Mouse (Mus musculus) MEL (cell line): ENCODE measurements around the gene Rnaseh2c. TPM values are rescaled to one million over a fixed set of nuclear protein-coding genes. Genes with fewer than 3 reads are reported as not detected.

Source experiments
- DNase-seq: peaks from one replicate; pipeline ENCODE4 v3.0.0; 2011; ENCODE audit warnings: low read depth, low spot score
- H3K27ac ChIP-seq: 2 replicates; pipeline ENCODE4 v1.5.1; 2012; ENCODE audit warnings: low read depth, mild to moderate bottlenecking, control low read depth, low read length, moderate library complexity; ENCODE audit not compliant: control insufficient read depth
- H3K27me3 ChIP-seq, 2 experiments: fragments of 150-350 bp in 1 of 2; sonication (generic) in 1 of 2; 2 replicates each; pipeline ENCODE4 v1.6.1; 2012; ENCODE audit warnings: low read length in 2 of 2, mild to moderate bottlenecking in 2 of 2, improper control_type of control experiment in 1 of 2, moderate library complexity in 1 of 2; ENCODE audit not compliant: insufficient read depth in 2 of 2, control insufficient read depth in 1 of 2
- H3K36me3 ChIP-seq, 2 experiments: 2 replicates each; pipeline ENCODE4 v1.6.1; 2012 to 2014; ENCODE audit warnings: low read length in 2 of 2, improper control_type of control experiment in 1 of 2, inconsistent platforms in 1 of 2, mild to moderate bottlenecking in 1 of 2; ENCODE audit not compliant: insufficient read depth in 2 of 2, control insufficient read depth in 1 of 2
- H3K4me1 ChIP-seq, 2 experiments: fragments of 150-350 bp in 1 of 2; sonication (generic) in 1 of 2; 2 replicates each; pipeline ENCODE4 v1.6.1; 2012; ENCODE audit warnings: low read length in 2 of 2, improper control_type of control experiment in 1 of 2, mild to moderate bottlenecking in 1 of 2; ENCODE audit not compliant: insufficient read depth in 2 of 2, control insufficient read depth in 1 of 2
- H3K4me3 ChIP-seq, 2 experiments: fragments of 150-350 bp in 1 of 2; sonication (generic) in 1 of 2; 2 replicates each; pipeline ENCODE4 v1.5.1; 2012; ENCODE audit warnings: low read depth in 2 of 2, low read length in 2 of 2, mild to moderate bottlenecking in 2 of 2, moderate library complexity in 2 of 2, control low read depth in 1 of 2, improper control_type of control experiment in 1 of 2; ENCODE audit not compliant: control insufficient read depth in 1 of 2, insufficient read depth in 1 of 2
- H3K79me2 ChIP-seq: 2 replicates; pipeline ENCODE4 v1.6.1; 2012; ENCODE audit warnings: mild to moderate bottlenecking, low read length, moderate library complexity; ENCODE audit not compliant: control insufficient read depth, poor library complexity, insufficient read depth
- H3K9ac ChIP-seq: 2 replicates; pipeline ENCODE4 v1.6.1; 2012; ENCODE audit warnings: low read depth, mild to moderate bottlenecking, control low read depth, low read length, moderate library complexity; ENCODE audit not compliant: control insufficient read depth, poor library complexity, severe bottlenecking
- H3K9me3 ChIP-seq: fragments of 150-350 bp; sonication (generic); replicated peaks from 2 replicates; pipeline ENCODE4 v1.6.1; 2012; ENCODE audit warnings: mild to moderate bottlenecking, low read length, improper control_type of control experiment, moderate library complexity; ENCODE audit not compliant: insufficient read depth
- E2F4 ChIP-seq: IDR thresholded peaks from 2 replicates; pipeline ENCODE4 v1.6.1; 2011; ENCODE audit warnings: low read depth, low read length, improper control_type of control experiment, borderline replicate concordance
- ELF1 ChIP-seq: IDR thresholded peaks from 2 replicates; pipeline ENCODE4 v1.6.1; 2014; ENCODE audit warnings: low read depth, mild to moderate bottlenecking, inconsistent platforms, low read length, improper control_type of control experiment, moderate library complexity
- EP300 ChIP-seq, 2 experiments: IDR thresholded peaks; 2 replicates each; pipeline ENCODE4 v1.6.1; 2011; ENCODE audit warnings: improper control_type of control experiment in 2 of 2, low read length in 2 of 2, low read depth in 1 of 2, mild to moderate bottlenecking in 1 of 2
- ETS1 ChIP-seq: IDR thresholded peaks from 2 replicates; pipeline ENCODE4 v1.6.1; 2012; ENCODE audit warnings: low read depth, mild to moderate bottlenecking, inconsistent platforms, low read length, improper control_type of control experiment, moderate library complexity
- GABPA ChIP-seq: IDR thresholded peaks from 2 replicates; pipeline ENCODE4 v1.6.1; 2012; ENCODE audit warnings: low read depth, mild to moderate bottlenecking, inconsistent platforms, low read length, improper control_type of control experiment, moderate library complexity
- GATA1 ChIP-seq: IDR thresholded peaks from 2 replicates; pipeline ENCODE4 v1.6.1; 2011; ENCODE audit warnings: low read depth, low read length, improper control_type of control experiment
- JUND ChIP-seq: IDR thresholded peaks from 2 replicates; pipeline ENCODE4 v1.6.1; 2011; ENCODE audit warnings: low read depth, mild to moderate bottlenecking, improper control_type of control experiment, low read length
- KAT2A ChIP-seq: conservative IDR thresholded peaks from 2 replicates; pipeline ENCODE4 v1.6.1; 2012; ENCODE audit warnings: low read depth, low read length, improper control_type of control experiment, inconsistent platforms
- MAZ ChIP-seq: IDR thresholded peaks from 2 replicates; pipeline ENCODE4 v1.6.1; 2012; ENCODE audit warnings: low read depth, mild to moderate bottlenecking, inconsistent platforms, low read length, improper control_type of control experiment
- MEF2A ChIP-seq: IDR thresholded peaks from 2 replicates; pipeline ENCODE4 v1.6.1; 2014; ENCODE audit warnings: low read depth, mild to moderate bottlenecking, inconsistent platforms, low read length, improper control_type of control experiment; ENCODE audit not compliant: poor library complexity, insufficient replicate concordance, severe bottlenecking; ENCODE audit errors: extremely low read depth
- MYB ChIP-seq: IDR thresholded peaks from 2 replicates; pipeline ENCODE4 v1.6.1; 2011; ENCODE audit warnings: mild to moderate bottlenecking, low read depth, low read length, improper control_type of control experiment
- MYC ChIP-seq: IDR thresholded peaks from 2 replicates; pipeline ENCODE4 v1.6.1; 2011; ENCODE audit warnings: low read depth, mild to moderate bottlenecking, low read length, improper control_type of control experiment, moderate library complexity
- NELFE ChIP-seq: IDR thresholded peaks from 2 replicates; pipeline ENCODE4 v1.6.1; 2011; ENCODE audit warnings: low read depth, low read length, improper control_type of control experiment
- NRF1 ChIP-seq: IDR thresholded peaks from 2 replicates; pipeline ENCODE4 v1.6.1; 2014; ENCODE audit warnings: low read depth, mild to moderate bottlenecking, inconsistent platforms, low read length, improper control_type of control experiment, moderate library complexity; ENCODE audit not compliant: poor library complexity, insufficient read depth, severe bottlenecking
- POLR2A ChIP-seq, 2 experiments: IDR thresholded peaks; 2 replicates each; pipeline ENCODE4 v1.6.1; 2011 to 2012; ENCODE audit warnings: low read length in 2 of 2, mild to moderate bottlenecking in 2 of 2, control low read depth in 1 of 2, improper control_type of control experiment in 1 of 2, low read depth in 1 of 2, moderate library complexity in 1 of 2; ENCODE audit not compliant: control insufficient read depth in 1 of 2, insufficient read depth in 1 of 2, poor library complexity in 1 of 2
- POLR2AphosphoS2 ChIP-seq: IDR thresholded peaks from 2 replicates; pipeline ENCODE4 v1.6.1; 2011; ENCODE audit warnings: low read length, improper control_type of control experiment
- POLR2AphosphoS5 ChIP-seq: IDR thresholded peaks from 2 replicates; pipeline ENCODE4 v1.6.1; 2012; ENCODE audit warnings: low read depth, borderline replicate concordance, mild to moderate bottlenecking, inconsistent platforms, low read length, moderate library complexity, mixed read lengths
- RAD21 ChIP-seq: IDR thresholded peaks from 2 replicates; pipeline ENCODE4 v1.6.1; 2011; ENCODE audit warnings: mild to moderate bottlenecking, low read depth, low read length, improper control_type of control experiment
- RCOR1 ChIP-seq: IDR thresholded peaks from 2 replicates; pipeline ENCODE4 v1.6.1; 2012; ENCODE audit warnings: low read depth, mild to moderate bottlenecking, inconsistent platforms, low read length, improper control_type of control experiment
- SIN3A ChIP-seq: IDR thresholded peaks from 2 replicates; pipeline ENCODE4 v1.6.1; 2012; ENCODE audit warnings: low read length, improper control_type of control experiment, inconsistent platforms
- UBTF ChIP-seq: IDR thresholded peaks from 2 replicates; pipeline ENCODE4 v1.6.1; 2012; ENCODE audit warnings: low read depth, mild to moderate bottlenecking, inconsistent platforms, low read length, improper control_type of control experiment, moderate library complexity, borderline replicate concordance; ENCODE audit not compliant: insufficient read depth
- USF1 ChIP-seq: IDR thresholded peaks from 2 replicates; pipeline ENCODE4 v1.6.1; 2014; ENCODE audit warnings: low read depth, mild to moderate bottlenecking, inconsistent platforms, low read length, improper control_type of control experiment, moderate library complexity
- USF2 ChIP-seq, 2 experiments: IDR thresholded peaks; 2 replicates each; pipeline ENCODE4 v1.6.1; 2011 to 2012; ENCODE audit warnings: improper control_type of control experiment in 2 of 2, low read length in 2 of 2, borderline replicate concordance in 1 of 2, inconsistent platforms in 1 of 2, low read depth in 1 of 2, mild to moderate bottlenecking in 1 of 2; ENCODE audit not compliant: insufficient read depth in 1 of 2
- ZKSCAN1 ChIP-seq: IDR thresholded peaks from 2 replicates; pipeline ENCODE4 v1.6.1; 2012; ENCODE audit warnings: low read depth, mild to moderate bottlenecking, inconsistent platforms, low read length, improper control_type of control experiment, moderate library complexity
- ZMIZ1 ChIP-seq: IDR thresholded peaks from 2 replicates; pipeline ENCODE4 v1.6.1; 2012; ENCODE audit warnings: low read depth, mild to moderate bottlenecking, inconsistent platforms, low read length, improper control_type of control experiment, moderate library complexity
- ZNF384 ChIP-seq: IDR thresholded peaks from 2 replicates; pipeline ENCODE4 v1.6.1; 2012; ENCODE audit warnings: low read depth, mild to moderate bottlenecking, inconsistent platforms, low read length, improper control_type of control experiment
- polyA plus RNA-seq, 2 experiments: library from polyadenylated mRNA; stranded (reverse) in 1 of 2; unstranded in 1 of 2; fragments of >175 nt in 1 of 2; fragments of >200 nt in 1 of 2; gene quantifications; 2 replicates each; pipeline versions ENCODE4 v1.2.1 to v1.2.4; 2012; ENCODE audit warnings: low replicate concordance in 2 of 2, low read depth in 1 of 2; ENCODE audit not compliant: insufficient read length in 2 of 2, insufficient read depth in 1 of 2, missing spikeins in 1 of 2
- total RNA-seq: library from RNA; depleted of rRNA; stranded (reverse); fragments of 300-350 nt; gene quantifications from 2 replicates; pipeline ENCODE4 v1.2.3, GENCODE M21; 2012

Gene Rnaseh2c
- total and polyA plus RNA-seq, 3 experiments: 109 to 165 TPM; not detected in 1

DNA sequence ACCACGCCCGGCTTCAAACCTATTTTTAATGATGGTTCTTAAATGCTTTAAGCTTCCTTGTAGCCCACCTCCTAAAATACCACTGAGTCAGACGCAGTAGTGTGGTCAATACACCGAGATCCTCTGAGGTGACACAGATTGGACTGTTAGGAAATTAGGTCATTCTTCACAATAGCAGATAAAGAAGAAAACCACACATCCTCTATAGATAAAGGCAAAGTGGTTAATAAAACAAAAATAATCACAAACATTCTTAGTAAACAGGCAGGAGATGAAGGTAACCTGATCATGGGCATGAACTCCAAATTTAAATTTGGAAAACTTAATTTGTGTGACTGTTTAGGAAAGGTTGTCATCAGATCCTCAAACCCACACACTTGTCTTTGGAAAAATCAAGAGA, 18.3 kb downstream of the Rnaseh2c start:
- no peaks in the 10 kb centered on the region for H3K79me2 ChIP-seq
- no peak overlapping the region for H3K9ac ChIP-seq
- no peak overlapping the region for H3K4me3 ChIP-seq
- H3K4me1 ChIP-seq: peaks cover 4 to 11% of the 10 kb centered on the region in 2 experiments; a peak in 3 of 4 replicates
- no peak for TF ChIP-seq SIN3A
- no peak for TF ChIP-seq MYB
- peak; percentile 53 for TF ChIP-seq RCOR1
- no peak for TF ChIP-seq POLR2AphosphoS2
- peak; percentile 37; the same call in 1 of the 2 replicates for TF ChIP-seq ETS1
- no peak for TF ChIP-seq USF2 (IDR thresholded peaks at IDR 0.05; ENCODE audit: borderline replicate concordance in 1 of 2, insufficient read depth in 1 of 2, low read depth in 1 of 2, low read length in 2 of 2)
- TF ChIP-seq KAT2A: no peak
- no peak for TF ChIP-seq MEF2A
- TF ChIP-seq POLR2A (IDR thresholded peaks at IDR 0.05; ENCODE audit: control insufficient read depth in 1 of 2, insufficient read depth in 1 of 2, low read depth in 1 of 2, low read length in 2 of 2, poor library complexity in 1 of 2): no peak
- peak; percentile 38 to 46; a peak in 2 of 4 replicates for TF ChIP-seq EP300 (IDR thresholded peaks at IDR 0.05; ENCODE audit: low read depth in 1 of 2, low read length in 2 of 2)
- TF ChIP-seq ZNF384: no peak
- peak; percentile 50; the same call in 1 of the 2 replicates for TF ChIP-seq GATA1
- H3K27ac ChIP-seq: no peak overlapping the region
- no peaks in the 10 kb centered on the region for H3K9me3 ChIP-seq
- DNase-seq: no peak
- peaks cover 0 to 2% of the 10 kb centered on the region in 2 experiments; a peak in 2 of 4 replicates for H3K36me3 ChIP-seq
- H3K27me3 ChIP-seq: no peaks in the 10 kb centered on the region

DNA sequence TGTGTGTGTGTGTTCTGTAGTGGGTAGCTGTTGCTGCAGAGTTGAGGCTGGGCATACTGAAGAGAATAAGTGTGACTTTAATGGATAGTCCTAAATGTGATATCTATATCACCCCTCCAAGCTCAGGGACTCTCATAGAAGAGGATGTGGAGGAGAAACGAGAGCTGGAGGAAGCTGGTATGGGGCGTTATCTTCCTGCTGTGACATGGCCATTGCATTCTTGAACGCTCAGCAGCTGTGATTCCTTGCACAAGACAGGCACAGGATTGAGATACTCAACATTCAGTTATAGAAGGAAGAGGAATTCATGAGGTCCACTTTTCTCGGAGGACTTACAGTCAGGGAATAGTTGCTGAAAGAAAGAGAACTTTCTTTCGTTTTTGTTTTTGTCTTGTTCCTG, 20.2 kb downstream of the Rnaseh2c start:
- H3K9me3 ChIP-seq: no peaks in the 10 kb centered on the region
- no peak overlapping the region for H3K4me3 ChIP-seq
- H3K79me2 ChIP-seq: no peaks in the 10 kb centered on the region
- no peak overlapping the region for H3K9ac ChIP-seq
- H3K36me3 ChIP-seq: peaks cover 0 to 2% of the 10 kb centered on the region in 2 experiments; a peak in 2 of 4 replicates
- peaks cover 4 to 13% of the 10 kb centered on the region in 2 experiments; a peak in 3 of 4 replicates for H3K4me1 ChIP-seq
- H3K27me3 ChIP-seq: no peaks in the 10 kb centered on the region
- no peak for DNase-seq
- no peak for TF ChIP-seq ETS1
- TF ChIP-seq ELF1: no peak
- TF ChIP-seq MYC: no peak
- TF ChIP-seq USF1: no peak
- no peak for TF ChIP-seq ZMIZ1
- TF ChIP-seq RCOR1: no peak
- TF ChIP-seq RAD21: no peak
- no peak for TF ChIP-seq POLR2A (IDR thresholded peaks at IDR 0.05; ENCODE audit: control insufficient read depth in 1 of 2, insufficient read depth in 1 of 2, low read depth in 1 of 2, low read length in 2 of 2, poor library complexity in 1 of 2)
- TF ChIP-seq USF2 (IDR thresholded peaks at IDR 0.05; ENCODE audit: borderline replicate concordance in 1 of 2, insufficient read depth in 1 of 2, low read depth in 1 of 2, low read length in 2 of 2): no peak
- no peak for TF ChIP-seq JUND
- TF ChIP-seq POLR2AphosphoS5: no peak
- no peak for TF ChIP-seq NELFE
- no peak for TF ChIP-seq MEF2A
- TF ChIP-seq MAZ: no peak
- TF ChIP-seq ZKSCAN1: no peak
- no peak for TF ChIP-seq MYB
- no peak for TF ChIP-seq GABPA
- TF ChIP-seq NRF1: no peak
- TF ChIP-seq E2F4: no peak
- no peak for TF ChIP-seq UBTF
- TF ChIP-seq, all 39 proteins: peak for 0
- no peak overlapping the region for H3K27ac ChIP-seq
